Mouse (Mus musculus) embryonic facial prominence, embryonic 15.5 days (tissue): Measurements from ENCODE around the gene Gm14085. TPM values are rescaled to one million over a fixed set of nuclear protein-coding genes. Genes with fewer than 3 reads are reported as not detected.
"Not testable (repeated sequence)": the region's sequence is repeated elsewhere in the genome, so short reads cannot be mapped to it uniquely, and the experiment has no call there.

Experiments used
- ATAC-seq: fragments of 200-750 bp; cut with Nextera tagmentation; 2 replicates; pipeline ENCODE4 v1.8.0; 2017; ENCODE audit warnings: low read depth, moderate TSS enrichment; ENCODE audit not compliant: insufficient number of reproducible peaks, low FRiP score, low TSS enrichment
- H3K27ac ChIP-seq: fragments of 300-500 bp; sonication (generic); replicated peaks from 2 replicates; pipeline ENCODE4 v1.5.1; 2015; ENCODE audit warnings: mild to moderate bottlenecking, inconsistent platforms
- H3K27me3 ChIP-seq: fragments of 300-500 bp; sonication (generic); 2 replicates; pipeline ENCODE4 v1.6.1; 2015; ENCODE audit warnings: inconsistent platforms
- H3K36me3 ChIP-seq: fragments of 300-500 bp; sonication (generic); 2 replicates; pipeline ENCODE4 v1.6.1; 2015; ENCODE audit warnings: mild to moderate bottlenecking, inconsistent platforms
- H3K4me1 ChIP-seq: fragments of 300-500 bp; sonication (generic); 2 replicates; pipeline ENCODE4 v1.6.1; 2015; ENCODE audit warnings: inconsistent platforms
- H3K4me2 ChIP-seq: fragments of 300-500 bp; sonication (generic); replicated peaks from 2 replicates; pipeline ENCODE4 v1.6.1; 2015; ENCODE audit warnings: mild to moderate bottlenecking, inconsistent platforms
- H3K4me3 ChIP-seq: fragments of 300-500 bp; sonication (generic); replicated peaks from 2 replicates; pipeline ENCODE4 v1.5.1; 2015; ENCODE audit warnings: mild to moderate bottlenecking, inconsistent platforms
- H3K9ac ChIP-seq: fragments of 300-500 bp; sonication (generic); 2 replicates; pipeline ENCODE4 v1.6.1; 2015; ENCODE audit warnings: inconsistent platforms
- H3K9me3 ChIP-seq: fragments of 300-500 bp; sonication (generic); replicated peaks from 2 replicates; pipeline ENCODE4 v1.6.1; 2016; ENCODE audit warnings: inconsistent platforms
- WGBS: fragments of 180-500 bp; shearing (Covaris S2); methylation state at CpG from one replicate; pipeline ENCODE4 v1.1.7; 2015; 5-methylcytosine and 5-hydroxymethylcytosine counted together
- polyA plus RNA-seq: library from polyadenylated mRNA; unstranded; fragments of >200 nt; fragmentation: Nextera tagmentation; extraction: Ambion mirVana; gene quantifications from 2 replicates; pipeline ENCODE4 v1.2.1, GENCODE M21; 2015

The Gm14085 gene
- not detected in 2 replicates for polyA plus RNA-seq

DNA sequence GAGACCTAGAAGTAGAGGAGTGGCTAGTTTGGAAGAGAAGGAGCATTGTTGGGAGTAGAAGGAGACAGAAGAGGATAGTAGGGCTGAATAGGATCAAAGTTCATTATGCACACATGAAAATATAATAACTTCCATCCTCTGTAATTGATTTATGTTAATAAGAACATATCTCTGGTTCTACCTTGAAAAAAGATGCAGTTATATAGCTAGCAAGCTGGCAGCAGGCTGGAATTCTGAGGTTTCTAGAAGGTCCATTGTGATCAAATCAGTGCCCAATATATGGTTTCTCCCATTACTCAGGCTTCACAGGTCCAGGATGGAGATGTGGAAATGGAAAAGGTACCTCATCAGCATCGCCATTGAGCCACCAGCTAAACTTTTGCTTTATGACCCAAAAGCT, at the start of gene Gm14085:
TSS of gene Gm14085 (plus strand) at position 301 of the 400 bp plus-strand sequence.
- H3K27ac ChIP-seq, result no peak within 1 kb of the TSS
- H3K36me3 ChIP-seq, result no peaks in the 10 kb centered on the region
- H3K4me1 ChIP-seq, result no peaks in the 10 kb centered on the region
- no peak for ATAC-seq
- no peak within 1 kb of the TSS for H3K4me3 ChIP-seq
- 79% methylated on average over 1 of the region's 1 CpGs for WGBS
- H3K9me3 ChIP-seq, result no peaks in the 10 kb centered on the region
- H3K27me3 ChIP-seq, result no peaks in the 10 kb centered on the region
- no peak within 1 kb of the TSS for H3K4me2 ChIP-seq
- H3K9ac ChIP-seq, result no peak within 1 kb of the TSS

DNA sequence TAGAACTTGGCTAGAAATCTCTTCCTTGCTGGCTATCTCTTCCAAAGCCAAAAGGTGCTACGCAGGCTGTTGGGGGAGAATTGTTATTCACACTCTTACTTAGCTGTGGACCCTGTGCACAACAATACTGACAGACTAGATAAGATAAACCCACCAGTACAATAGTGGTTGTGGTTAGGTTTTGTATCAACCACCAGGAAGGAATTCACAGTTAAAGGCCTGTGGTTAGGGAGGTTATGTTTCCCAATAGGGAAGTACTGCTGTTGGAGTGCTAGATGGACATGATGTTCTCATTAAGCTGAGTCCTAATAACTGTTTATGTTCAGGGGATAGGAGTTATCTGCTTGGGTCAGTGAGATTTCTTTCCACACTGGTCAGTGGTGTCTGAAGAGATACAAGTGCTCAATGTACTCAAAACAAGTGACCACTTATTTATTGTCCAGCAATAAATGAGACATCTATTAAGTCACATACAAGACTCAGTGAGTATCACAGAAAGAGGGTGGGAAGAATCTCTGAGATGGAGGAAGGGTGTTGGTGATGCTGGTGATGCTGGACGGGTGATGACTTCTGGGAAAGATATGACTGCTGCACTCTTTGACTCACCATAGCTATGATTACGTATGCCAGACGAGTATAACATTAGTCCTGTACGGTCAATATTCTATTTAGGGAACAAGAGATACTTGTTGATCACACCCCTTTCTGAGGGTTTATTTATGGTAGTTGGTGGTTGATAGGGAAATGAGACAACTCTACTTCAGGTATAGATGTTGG, 45.8 kb upstream of the Gm14085 start:
- not testable (repeated sequence) for ATAC-seq
- 90% methylated on average over 5 of the region's 5 CpGs for WGBS

DNA sequence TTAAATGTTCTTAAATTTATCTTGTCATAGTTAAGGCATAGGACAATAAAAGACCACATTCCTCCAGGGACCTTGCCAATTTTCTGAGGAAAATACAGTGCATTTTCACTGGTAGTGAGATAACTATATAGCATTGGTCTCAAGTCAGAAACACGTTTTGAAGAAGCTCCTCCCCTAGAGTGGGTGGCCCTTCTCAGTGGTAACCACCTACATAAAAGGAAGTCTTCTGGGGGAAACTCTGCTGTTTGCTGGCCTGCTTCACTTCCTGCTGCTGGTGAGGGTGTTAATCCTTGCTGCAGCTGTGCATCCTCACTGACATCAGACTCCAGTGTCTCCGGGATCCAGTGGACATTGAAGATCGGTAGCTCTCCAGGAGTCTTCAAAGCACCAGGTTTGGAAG, 44.2 kb upstream of the Gm14085 start:
- not testable (repeated sequence) for ATAC-seq, H3K4me1 ChIP-seq, H3K4me2 ChIP-seq, H3K27ac ChIP-seq, H3K9ac ChIP-seq, H3K27me3 ChIP-seq, H3K9me3 ChIP-seq, H3K36me3 ChIP-seq, H3K4me3 ChIP-seq
- WGBS, result 51% methylated on average over 3 of the region's 3 CpGs

More for the DNA sequence above, 45.8 kb upstream of the Gm14085 start:
- not testable (repeated sequence) for H3K4me2 ChIP-seq, H3K36me3 ChIP-seq, H3K9me3 ChIP-seq, H3K9ac ChIP-seq, H3K27me3 ChIP-seq, H3K27ac ChIP-seq, H3K4me1 ChIP-seq, H3K4me3 ChIP-seq

DNA sequence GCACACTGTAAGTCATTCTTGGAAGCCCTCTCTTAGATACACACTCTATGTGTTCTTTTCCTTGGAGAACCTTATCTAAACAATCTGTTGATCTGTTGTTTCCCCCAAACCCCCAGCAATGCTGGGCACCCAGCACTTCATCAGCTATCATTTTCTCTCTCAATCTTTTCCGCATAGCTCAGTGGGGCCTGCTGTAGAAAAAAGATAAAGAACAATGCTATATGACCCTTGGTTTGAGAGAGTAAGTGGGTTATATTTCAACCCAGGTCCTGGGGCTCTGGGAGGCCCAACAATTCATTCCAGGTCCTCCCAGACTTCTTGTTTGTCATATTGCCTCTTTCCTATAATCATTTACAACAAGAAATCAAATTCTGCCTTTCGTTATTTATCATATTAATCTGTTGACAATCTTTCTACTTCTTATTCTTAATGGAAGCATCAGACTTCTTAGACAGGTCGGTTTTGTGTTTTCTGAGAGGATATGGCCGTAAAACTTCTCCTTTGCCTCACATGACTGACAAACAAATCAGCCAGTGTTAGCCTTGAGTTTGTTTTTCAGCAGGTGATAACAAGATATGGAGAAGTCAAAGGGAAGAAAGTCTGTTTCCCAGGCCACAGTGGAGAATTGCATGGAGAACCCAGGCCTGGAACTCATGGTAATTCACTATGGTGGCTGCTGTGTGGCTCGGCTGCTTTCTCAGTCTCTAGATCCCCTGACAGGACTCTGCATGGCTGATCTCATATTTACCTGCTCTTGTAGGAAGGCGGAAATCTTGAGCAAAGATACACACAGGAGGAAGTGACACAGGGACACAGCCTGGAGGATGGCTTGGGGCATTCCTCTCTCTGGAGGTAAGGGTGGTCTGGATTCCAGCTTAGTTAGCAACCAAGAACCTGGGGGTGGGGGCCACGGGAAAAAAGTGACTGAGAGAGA, 43.5 kb upstream of the Gm14085 start:
- H3K4me3 ChIP-seq, result no peak overlapping the region
- ATAC-seq, result no peak
- H3K9me3 ChIP-seq, result no peaks in the 10 kb centered on the region
- no peaks in the 10 kb centered on the region for H3K27me3 ChIP-seq
- H3K4me2 ChIP-seq, result no peak overlapping the region
- WGBS, result 79% methylated on average over 7 of the region's 7 CpGs
- H3K9ac ChIP-seq, result no peak overlapping the region
- H3K4me1 ChIP-seq, result no peaks in the 10 kb centered on the region
- no peaks in the 10 kb centered on the region for H3K36me3 ChIP-seq
- no peak overlapping the region for H3K27ac ChIP-seq

DNA sequence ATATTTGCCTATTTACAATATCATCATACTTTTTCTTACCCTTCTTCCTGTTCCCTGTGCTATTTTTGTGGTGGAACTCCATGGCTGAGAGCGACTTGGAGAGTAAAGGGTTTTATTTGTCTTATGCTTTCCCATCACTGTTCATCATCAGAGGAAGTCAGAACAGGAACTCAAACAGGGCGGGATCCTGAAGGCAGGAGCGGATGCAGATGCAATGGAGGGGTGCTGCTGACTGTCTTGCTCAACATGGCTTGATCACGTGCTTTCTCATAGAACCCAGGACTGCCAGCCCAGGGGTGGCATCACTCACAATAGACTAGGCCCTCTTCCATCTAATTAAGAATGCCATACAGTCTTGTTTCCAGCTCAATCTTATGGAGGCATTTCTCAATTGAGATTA, 34.4 kb upstream of the Gm14085 start:
- Histone ChIP-seq H3K27ac (no peak overlapping the region), H3K9me3 (no peaks in the 10 kb centered on the region), H3K27me3 (no peaks in the 10 kb centered on the region), H3K9ac (no peak overlapping the region), H3K4me1 (no peaks in the 10 kb centered on the region), H3K36me3 (no peaks in the 10 kb centered on the region), H3K4me2 (no peak overlapping the region), H3K4me3 (no peak overlapping the region)
- WGBS, result 85% methylated on average over 4 of the region's 4 CpGs
- ATAC-seq, result no peak

DNA sequence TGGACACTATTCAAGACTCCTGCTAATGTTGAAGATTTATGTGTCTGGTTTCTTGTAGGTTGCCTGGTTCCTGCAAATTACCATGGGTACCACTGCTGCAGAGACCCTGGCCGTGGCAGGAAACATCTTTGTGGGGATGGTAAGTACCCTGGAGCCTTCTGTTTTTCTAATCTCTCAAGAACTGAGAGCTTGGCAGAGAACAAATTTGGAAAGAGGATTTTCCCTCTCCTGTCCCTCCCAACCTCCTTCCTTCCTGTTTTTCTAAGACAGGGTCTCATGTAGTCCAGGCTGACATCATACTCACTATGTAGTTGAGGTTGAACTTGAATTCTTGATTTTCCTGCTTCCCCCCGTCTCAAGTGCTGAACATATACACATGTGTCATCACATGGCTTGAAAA, 32.3 kb upstream of the Gm14085 start:
- 54% methylated on average over 2 of the region's 2 CpGs for WGBS
- H3K27ac ChIP-seq, result no peak overlapping the region
- no peak for ATAC-seq
- H3K36me3 ChIP-seq, result no peaks in the 10 kb centered on the region
- no peaks in the 10 kb centered on the region for H3K9me3 ChIP-seq
- H3K4me1 ChIP-seq, result no peaks in the 10 kb centered on the region
- H3K4me3 ChIP-seq, result no peak overlapping the region
- no peak overlapping the region for H3K4me2 ChIP-seq
- H3K9ac ChIP-seq, result no peak overlapping the region
- H3K27me3 ChIP-seq, result no peaks in the 10 kb centered on the region

DNA sequence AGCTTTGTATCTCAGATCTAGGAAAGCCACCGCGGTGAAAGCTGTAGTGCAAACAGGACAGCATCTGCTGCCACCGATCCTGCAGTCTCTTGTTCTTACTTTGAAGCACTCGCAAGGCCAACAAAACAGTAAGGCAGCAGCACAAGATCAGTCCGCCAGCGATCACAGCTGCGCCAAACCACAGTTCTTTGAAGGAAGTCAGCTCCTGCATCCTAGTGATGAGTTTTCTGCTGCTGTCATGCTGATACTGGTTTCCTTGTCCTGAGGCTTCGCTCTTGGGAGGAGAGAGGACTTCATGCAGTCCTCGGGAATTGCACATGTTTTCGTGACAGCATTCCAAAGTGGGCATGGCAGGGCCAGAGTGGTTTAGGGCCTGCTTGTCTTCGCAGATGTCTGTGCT, 17.8 kb upstream of the Gm14085 start:
- WGBS, result 24% methylated on average over 11 of the region's 11 CpGs
- H3K9me3 ChIP-seq, result no peaks in the 10 kb centered on the region
- peak overlapping the region; percentile 94 for H3K4me2 ChIP-seq
- H3K4me1 ChIP-seq, result peaks cover 7% of the 10 kb centered on the region
- no peaks in the 10 kb centered on the region for H3K36me3 ChIP-seq
- ATAC-seq, result no peak
- no peak overlapping the region; the same call in 1 of the 2 replicates for H3K9ac ChIP-seq
- H3K4me3 ChIP-seq, result peak overlapping the region; percentile 54
- no peaks in the 10 kb centered on the region for H3K27me3 ChIP-seq
- no peak overlapping the region for H3K27ac ChIP-seq

DNA sequence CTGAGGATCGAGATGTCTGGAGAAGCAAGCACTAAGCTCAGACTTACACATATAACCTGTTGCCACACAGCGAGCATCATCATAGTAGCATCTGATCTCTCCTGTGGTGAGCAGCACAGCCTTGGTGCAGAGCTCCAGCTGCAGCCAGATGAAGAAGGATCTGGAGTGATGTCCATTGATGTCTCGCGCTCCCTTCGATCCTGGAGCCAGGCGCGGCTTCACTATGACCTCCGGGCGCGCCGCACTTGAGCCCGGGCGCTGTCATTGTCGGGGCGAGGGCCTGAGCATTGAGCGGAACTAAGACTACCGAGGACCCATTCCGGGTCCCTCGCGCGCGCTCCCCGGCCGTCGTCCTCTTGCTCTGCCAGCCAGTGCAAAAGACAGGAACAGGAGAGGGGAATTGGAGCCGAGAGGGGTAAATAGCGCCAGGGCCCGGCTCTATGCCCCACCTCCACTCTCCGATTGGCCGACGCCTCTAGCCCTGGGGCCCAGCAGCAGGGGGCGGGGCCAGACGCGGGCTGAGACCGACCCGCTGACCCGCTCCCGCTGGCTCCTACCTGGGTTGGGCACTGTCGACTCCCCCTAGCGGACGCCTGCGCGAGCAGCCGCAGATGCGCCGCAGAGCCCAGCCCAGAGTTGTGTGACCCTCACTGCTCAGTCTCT, 17.3 kb upstream of the Gm14085 start:
- under 1% methylated on average over 46 of the region's 46 CpGs for WGBS
- Histone ChIP-seq H3K27me3 (no peaks in the 10 kb centered on the region), H3K27ac (no peak overlapping the region), H3K4me2 (peak overlapping the region; percentile 94), H3K4me3 (peak overlapping the region; percentile 54), H3K36me3 (no peaks in the 10 kb centered on the region), H3K9ac (peak overlapping the region; percentile 19; the same call in 1 of the 2 replicates), H3K4me1 (peaks cover 7% of the 10 kb centered on the region), H3K9me3 (no peaks in the 10 kb centered on the region)
- peak; percentile 99 for ATAC-seq

DNA sequence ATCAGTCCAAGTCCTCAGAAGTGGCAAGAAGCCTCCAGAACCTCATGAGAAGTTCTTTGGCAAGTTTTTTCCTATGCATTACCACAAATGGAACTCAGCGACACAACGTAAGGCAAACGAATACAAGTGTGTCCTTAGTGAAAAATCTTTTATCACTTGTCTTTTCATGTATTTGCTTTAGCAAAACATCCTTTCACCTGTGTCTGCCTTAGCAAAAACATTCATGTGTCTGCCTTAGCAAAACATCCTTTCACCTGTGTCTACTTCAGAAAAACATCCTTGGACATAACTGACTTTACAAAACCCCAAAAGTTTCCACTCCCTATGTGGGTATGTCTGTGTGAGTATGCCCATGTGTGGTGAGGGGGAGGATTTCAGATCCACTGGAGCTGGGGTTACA, 15.5 kb upstream of the Gm14085 start:
- Histone ChIP-seq H3K27ac (no peak overlapping the region), H3K36me3 (no peaks in the 10 kb centered on the region), H3K9me3 (no peaks in the 10 kb centered on the region), H3K4me3 (no peak overlapping the region), H3K4me2 (no peak overlapping the region), H3K9ac (no peak overlapping the region), H3K27me3 (no peaks in the 10 kb centered on the region), H3K4me1 (peaks cover 7% of the 10 kb centered on the region)
- 95% methylated on average over 3 of the region's 3 CpGs for WGBS
- no peak for ATAC-seq

DNA sequence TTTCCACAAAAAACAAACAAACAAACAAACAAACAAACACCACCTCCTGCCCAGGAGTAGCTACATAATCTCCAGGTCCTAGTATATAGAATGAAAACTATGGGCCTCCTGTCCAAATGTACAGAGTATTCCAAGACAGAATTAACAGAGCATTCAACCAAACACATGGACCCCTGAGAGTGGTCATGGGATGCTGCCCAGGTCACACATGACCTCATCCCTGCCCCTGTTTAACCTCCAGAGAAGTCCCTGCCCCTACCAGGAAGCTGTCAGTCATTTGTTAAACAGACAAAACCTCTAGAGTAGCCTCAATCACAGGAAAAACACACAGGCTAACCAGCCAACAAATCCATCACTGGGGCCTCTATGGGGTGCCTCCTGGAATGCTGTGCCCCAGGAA, 8.2 kb upstream of the Gm14085 start:
- Histone ChIP-seq H3K27me3 (no peaks in the 10 kb centered on the region), H3K36me3 (no peaks in the 10 kb centered on the region), H3K27ac (no peak overlapping the region), H3K9me3 (no peaks in the 10 kb centered on the region), H3K4me2 (no peak overlapping the region), H3K4me3 (no peak overlapping the region), H3K9ac (no peak overlapping the region), H3K4me1 (no peaks in the 10 kb centered on the region)
- ATAC-seq, result no peak

DNA sequence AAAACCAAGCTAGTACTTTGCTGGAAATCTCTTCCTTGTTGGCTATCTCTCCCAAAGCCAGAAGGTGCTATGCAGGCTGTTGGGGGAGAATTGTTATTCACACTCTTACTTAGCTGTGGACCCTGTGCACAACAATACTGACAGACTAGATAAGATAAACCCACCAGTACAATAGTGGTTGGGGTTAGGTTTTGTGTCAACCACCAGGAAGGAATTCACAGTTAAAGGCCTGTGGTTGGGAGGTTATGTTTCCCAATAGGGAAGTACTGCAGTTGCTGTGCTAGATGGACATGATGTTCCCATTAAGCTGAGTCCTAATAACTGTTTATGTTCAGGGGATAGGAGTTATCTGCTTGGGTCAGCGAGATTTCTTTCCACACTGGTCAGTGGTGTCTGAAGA, 954 bp upstream of the Gm14085 start:
- H3K4me2 ChIP-seq, ATAC-seq, H3K27ac ChIP-seq, H3K27me3 ChIP-seq, H3K36me3 ChIP-seq, H3K9ac ChIP-seq, H3K9me3 ChIP-seq, H3K4me3 ChIP-seq, H3K4me1 ChIP-seq: not testable (repeated sequence)
- 56% methylated on average over 1 of the region's 1 CpGs for WGBS
